Mouse (Mus musculus): ENCODE data around the gene Rabgap1l. TPM values are rescaled to one million over a fixed set of nuclear protein-coding genes. Genes with fewer than 3 reads are reported as not detected.

The Rabgap1l gene
- polyA plus RNA-seq, 1 experiment from 2014 or later: 9.8 TPM

DNA sequence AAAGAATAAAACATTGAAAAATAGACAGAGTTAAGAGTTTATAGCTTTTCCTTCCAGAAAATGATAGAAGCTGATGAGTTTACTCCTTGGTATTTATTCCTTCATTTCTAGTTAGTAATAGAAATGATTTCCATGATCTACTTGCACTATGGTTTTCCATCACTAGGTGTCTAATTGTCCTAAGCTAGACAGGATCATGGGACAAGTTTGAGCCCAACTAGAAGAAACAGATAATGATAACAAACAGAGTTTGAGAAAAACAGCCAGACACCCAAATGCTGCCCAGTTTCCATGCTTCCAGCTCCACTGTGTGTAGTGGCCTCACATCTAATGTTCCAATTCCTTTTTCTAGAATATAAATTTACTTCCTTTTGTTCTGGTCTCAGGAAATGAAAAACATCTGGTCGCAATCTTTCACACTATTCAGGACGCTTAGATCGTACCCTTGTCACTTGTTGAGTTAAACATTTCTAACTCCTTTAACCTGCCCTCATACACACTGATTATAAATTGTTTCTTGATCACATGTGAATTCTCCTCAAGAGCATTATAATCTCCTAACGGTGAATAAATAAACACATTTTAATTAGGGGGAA lies 384.6 kb downstream of the Rabgap1l start:
- H3K27ac ChIP-seq: no peak overlapping the region
- 77% methylated on average over 4 of the region's 4 CpGs for WGBS
- DNase-seq (ENCODE audit: extremely low spot score, low spot score): no peak
- no peaks in the 10 kb centered on the region for H3K9me3 ChIP-seq
- H3K4me1 ChIP-seq: 0 out of 2 replicates have a peak, but pooled peaks cover 3% of the 10 kb centered on the region
- no peaks in the 10 kb centered on the region for H3K27me3 ChIP-seq (ENCODE audit: poor library complexity, severe bottlenecking)
- no peaks in the 10 kb centered on the region for H3K36me3 ChIP-seq (replicated peaks)
- no peak overlapping the region for H3K4me3 ChIP-seq

DNA sequence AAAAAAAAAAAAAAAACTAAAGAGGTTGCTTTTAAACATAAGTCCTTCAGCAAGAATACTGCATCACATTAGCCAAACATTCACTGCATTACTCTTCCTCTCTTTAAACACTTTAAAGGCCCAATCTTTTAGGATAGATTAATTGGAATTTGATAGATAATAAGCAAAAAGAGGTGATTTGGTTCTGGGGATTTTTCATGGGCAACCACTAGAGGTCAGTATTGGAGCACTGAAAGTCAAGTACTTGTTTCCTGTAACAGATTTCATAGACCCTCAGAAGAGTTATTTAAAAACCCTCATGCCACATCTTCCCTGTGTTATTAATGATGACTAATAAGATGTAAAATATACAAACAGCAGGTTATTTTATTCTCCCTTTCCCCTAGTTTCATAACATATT lies 393.6 kb downstream of the Rabgap1l start:
- Histone ChIP-seq H3K36me3 (replicated peaks) (no peaks in the 10 kb centered on the region), H3K9me3 (no peaks in the 10 kb centered on the region), H3K27me3 (ENCODE audit: poor library complexity, severe bottlenecking) (no peaks in the 10 kb centered on the region), H3K4me1 (peaks cover 9% of the 10 kb centered on the region), H3K4me3 (no peak overlapping the region), H3K27ac (no peak overlapping the region)
- DNase-seq (ENCODE audit: extremely low spot score, low spot score): no peak

DNA sequence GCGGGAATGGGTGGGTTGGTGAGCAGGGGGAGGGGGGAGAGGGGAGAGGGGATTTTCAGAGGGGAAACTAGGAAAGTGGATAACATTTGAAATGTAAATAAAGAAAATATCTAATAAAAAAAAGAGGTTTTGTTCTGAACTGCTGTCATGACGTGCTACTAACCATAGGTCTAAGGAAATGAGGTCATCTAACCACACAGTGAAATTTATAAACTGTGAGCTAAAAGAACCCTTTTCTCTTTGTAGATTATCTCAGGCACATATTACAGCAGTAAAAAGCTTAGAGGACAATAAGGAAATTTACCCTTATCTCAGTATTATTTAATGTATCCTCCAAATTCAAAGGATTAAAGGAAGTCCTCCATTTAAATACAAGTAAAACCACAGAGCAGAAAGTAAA lies 396.0 kb downstream of the Rabgap1l start:
- WGBS: 81% methylated on average over 2 of the region's 2 CpGs
- Histone ChIP-seq H3K27me3 (ENCODE audit: poor library complexity, severe bottlenecking) (no peaks in the 10 kb centered on the region), H3K4me1 (peaks cover 9% of the 10 kb centered on the region), H3K4me3 (no peak overlapping the region), H3K9me3 (no peaks in the 10 kb centered on the region), H3K36me3 (replicated peaks) (no peaks in the 10 kb centered on the region), H3K27ac (no peak overlapping the region)
- no peak for DNase-seq (ENCODE audit: extremely low spot score, low spot score)

DNA sequence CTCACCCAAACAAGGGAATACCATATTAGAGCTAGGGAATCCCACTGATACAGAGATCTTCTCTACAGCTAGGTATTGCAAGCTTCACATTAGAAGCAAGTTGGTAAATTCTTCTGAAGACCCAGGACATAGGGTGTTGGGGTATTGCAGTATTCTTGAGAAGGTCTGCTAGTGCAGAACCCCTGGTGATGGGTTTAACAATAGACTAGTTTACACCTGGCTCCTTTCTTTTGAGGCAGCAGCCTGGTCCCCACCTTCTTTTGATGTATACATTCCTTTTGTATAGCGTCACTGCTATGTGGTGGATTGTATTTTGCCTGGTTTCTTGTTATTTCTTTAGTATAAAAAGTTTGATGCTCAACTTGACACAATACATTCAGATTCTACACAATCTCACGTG lies 405.6 kb downstream of the Rabgap1l start:
- 65% methylated on average over 2 of the region's 2 CpGs for WGBS

DNA sequence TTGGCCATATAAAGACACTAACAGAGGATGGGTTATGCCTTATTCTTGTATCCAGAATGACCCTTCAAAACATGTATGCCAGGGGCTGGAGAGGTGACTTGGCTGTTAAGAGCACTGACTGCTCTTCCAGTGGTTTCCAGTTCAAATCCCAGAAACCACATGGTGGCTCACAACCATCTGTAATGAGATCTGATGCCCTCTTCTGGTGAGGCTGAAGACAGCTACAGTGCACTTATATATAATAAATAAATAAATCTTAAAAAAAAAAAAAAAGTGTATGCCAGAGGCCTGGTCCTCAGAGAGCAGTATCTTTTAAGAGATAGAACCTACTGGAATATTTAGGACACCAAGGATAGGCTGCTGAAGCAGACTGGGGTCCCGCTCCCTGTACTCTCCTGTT lies 414.6 kb downstream of the Rabgap1l start:
- H3K27ac ChIP-seq: no peak overlapping the region
- WGBS: 97% methylated on average over 1 of the region's 1 CpGs
- H3K27me3 ChIP-seq (ENCODE audit: poor library complexity, severe bottlenecking): no peaks in the 10 kb centered on the region
- H3K4me1 ChIP-seq: no peaks in the 10 kb centered on the region
- no peaks in the 10 kb centered on the region for H3K9me3 ChIP-seq
- no peak overlapping the region for H3K4me3 ChIP-seq
- DNase-seq (ENCODE audit: extremely low spot score, low spot score): no peak
- H3K36me3 ChIP-seq (replicated peaks): no peaks in the 10 kb centered on the region

More for the DNA sequence above, 405.6 kb downstream of the Rabgap1l start:
- Histone ChIP-seq H3K36me3 (replicated peaks) (no peaks in the 10 kb centered on the region), H3K27me3 (ENCODE audit: poor library complexity, severe bottlenecking) (no peaks in the 10 kb centered on the region), H3K27ac (no peak overlapping the region), H3K4me1 (no peaks in the 10 kb centered on the region), H3K9me3 (no peaks in the 10 kb centered on the region), H3K4me3 (no peak overlapping the region)
- DNase-seq (ENCODE audit: extremely low spot score, low spot score): no peak

DNA sequence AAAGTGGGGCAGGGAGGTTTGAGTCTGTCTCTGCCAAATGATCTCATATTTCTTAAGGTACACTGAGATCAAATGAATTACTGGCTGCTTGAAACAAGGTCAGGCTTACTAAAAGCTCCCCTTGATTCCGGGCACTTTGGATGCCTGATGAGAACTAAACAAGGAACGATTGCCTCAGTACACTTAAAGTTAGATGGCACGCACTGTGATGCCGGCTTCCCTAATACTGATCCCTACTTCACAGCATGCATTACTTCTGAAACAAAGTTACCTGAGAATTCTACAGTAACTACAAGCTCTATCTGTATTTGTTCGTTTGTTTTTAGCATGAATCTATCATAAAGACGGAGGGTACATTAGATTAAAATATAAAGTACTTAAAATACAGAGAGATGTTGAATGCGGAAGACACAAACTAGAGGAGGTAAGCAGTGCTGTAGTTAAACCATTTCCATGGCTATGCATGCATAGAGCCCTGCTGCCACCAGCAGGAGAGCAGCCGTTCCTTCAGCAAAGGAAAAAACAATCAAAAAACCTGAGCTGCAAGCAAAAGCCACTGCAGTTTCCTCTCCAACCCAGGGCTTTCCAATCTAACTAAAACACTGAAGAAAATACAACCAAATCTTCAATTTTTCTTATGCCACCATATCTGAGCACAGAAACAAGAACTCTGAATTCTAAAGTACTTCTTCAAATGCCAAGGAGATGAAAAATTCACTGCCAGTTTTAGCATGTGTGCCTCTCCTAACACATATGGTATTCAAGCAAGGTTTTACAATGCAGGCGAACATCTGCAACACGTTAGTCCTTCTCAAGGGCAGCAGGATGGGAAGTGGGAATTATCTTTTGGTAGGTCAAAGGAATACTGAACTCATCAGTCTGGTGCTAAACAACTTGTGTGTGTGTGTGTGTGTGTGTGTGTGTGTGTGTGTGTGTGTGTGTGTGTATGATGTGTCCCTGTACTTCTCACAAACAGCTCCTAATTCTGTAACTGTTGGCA lies 415.4 kb downstream of the Rabgap1l start:
- no peak overlapping the region for H3K27ac ChIP-seq
- no peak for DNase-seq (ENCODE audit: extremely low spot score, low spot score)
- H3K36me3 ChIP-seq (replicated peaks): no peaks in the 10 kb centered on the region
- H3K9me3 ChIP-seq: no peaks in the 10 kb centered on the region
- WGBS: 65% methylated on average over 10 of the region's 10 CpGs
- H3K27me3 ChIP-seq (ENCODE audit: poor library complexity, severe bottlenecking): no peaks in the 10 kb centered on the region
- no peaks in the 10 kb centered on the region for H3K4me1 ChIP-seq
- no peak overlapping the region for H3K4me3 ChIP-seq

DNA sequence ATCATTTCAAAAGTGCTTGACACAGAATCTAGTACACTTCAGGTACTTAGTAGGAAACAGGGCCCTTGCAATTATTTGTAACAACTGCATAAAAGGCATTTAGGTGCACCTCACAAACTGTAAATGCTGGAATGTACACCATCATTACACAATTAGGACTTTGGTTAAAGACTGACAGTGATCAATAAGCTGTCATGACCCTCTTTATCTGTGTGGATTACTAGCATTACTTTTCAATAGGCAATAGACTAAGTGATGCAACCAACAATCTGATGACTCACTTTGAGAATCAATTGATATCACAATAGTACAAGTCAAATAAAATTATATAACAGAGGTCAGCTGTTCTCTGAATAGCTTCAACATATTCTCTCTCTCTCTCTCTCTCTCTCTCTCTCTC lies 418.5 kb downstream of the Rabgap1l start:
- Histone ChIP-seq H3K27ac (no peak overlapping the region), H3K9me3 (no peaks in the 10 kb centered on the region), H3K36me3 (replicated peaks) (no peaks in the 10 kb centered on the region), H3K27me3 (ENCODE audit: poor library complexity, severe bottlenecking) (no peaks in the 10 kb centered on the region), H3K4me1 (no peaks in the 10 kb centered on the region), H3K4me3 (no peak overlapping the region)
- no peak for DNase-seq (ENCODE audit: extremely low spot score, low spot score)

DNA sequence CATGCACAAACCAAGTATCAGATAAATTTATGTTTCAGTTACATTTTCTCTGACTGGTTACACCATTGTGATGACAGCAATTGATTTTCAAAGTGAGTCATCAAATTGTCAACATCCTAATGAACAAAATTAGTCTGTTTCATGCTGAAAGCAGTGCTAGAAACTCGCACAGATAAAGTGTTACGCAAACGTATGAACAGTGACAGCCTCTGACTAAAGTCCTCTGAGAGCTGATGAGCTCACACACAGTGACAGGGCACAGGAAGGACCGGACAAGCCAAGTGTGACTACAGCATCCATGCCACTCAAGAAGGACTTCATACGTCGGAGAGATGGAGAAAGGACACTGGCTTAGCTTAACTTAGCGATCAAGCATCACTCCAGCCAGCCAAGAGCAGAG lies 419.7 kb downstream of the Rabgap1l start:
- DNase-seq (ENCODE audit: extremely low spot score, low spot score): no peak
- Histone ChIP-seq H3K4me1 (no peaks in the 10 kb centered on the region), H3K4me3 (no peak overlapping the region), H3K27ac (no peak overlapping the region), H3K27me3 (ENCODE audit: poor library complexity, severe bottlenecking) (no peaks in the 10 kb centered on the region), H3K36me3 (replicated peaks) (no peaks in the 10 kb centered on the region), H3K9me3 (no peaks in the 10 kb centered on the region)
- 91% methylated on average over 7 of the region's 7 CpGs for WGBS

DNA sequence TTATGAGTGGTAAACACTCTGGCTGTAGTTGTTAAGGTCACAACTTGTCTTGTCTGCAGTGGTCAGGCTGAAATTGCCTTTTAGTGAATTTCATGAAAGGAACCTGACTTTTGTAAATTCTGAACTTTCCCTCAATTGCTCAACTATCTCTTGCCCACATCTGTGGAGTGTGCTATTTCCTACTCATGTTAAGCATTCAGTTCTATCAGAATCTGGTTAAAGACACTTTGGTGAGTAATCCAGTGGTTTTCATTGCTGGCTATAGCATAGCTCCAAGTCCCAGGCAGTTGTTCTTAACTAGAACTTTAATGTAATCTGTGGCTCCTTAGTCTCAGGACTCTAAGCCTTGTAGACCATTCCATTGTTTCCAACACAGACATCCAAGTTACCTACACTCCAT lies 421.3 kb downstream of the Rabgap1l start:
- H3K9me3 ChIP-seq: no peaks in the 10 kb centered on the region
- no peak for DNase-seq (ENCODE audit: extremely low spot score, low spot score)
- H3K4me3 ChIP-seq: no peak overlapping the region
- no peaks in the 10 kb centered on the region for H3K27me3 ChIP-seq (ENCODE audit: poor library complexity, severe bottlenecking)
- no peaks in the 10 kb centered on the region for H3K36me3 ChIP-seq (replicated peaks)
- H3K4me1 ChIP-seq: no peaks in the 10 kb centered on the region
- no peak overlapping the region for H3K27ac ChIP-seq

DNA sequence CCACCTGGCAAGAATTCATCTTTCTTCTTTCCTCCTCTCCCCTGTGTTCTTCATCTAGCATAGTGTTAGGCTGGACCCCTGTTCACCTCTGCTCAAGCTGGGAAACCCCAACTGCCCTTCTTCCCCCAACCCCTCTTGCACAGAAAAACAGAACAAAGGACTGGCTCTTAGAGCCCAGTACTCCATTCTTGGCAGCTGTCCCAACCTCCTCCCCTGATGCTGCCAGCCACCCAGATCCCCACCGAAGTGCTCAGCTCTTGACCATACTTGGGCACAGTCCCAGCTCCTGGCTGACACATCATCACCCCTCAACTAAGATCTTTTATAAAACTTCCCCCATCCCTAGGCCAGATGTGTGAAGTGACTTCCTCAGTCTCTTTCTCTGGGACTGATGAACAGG lies 422.5 kb downstream of the Rabgap1l start:
- Histone ChIP-seq H3K9me3 (no peaks in the 10 kb centered on the region), H3K27ac (no peak overlapping the region), H3K36me3 (replicated peaks) (no peaks in the 10 kb centered on the region), H3K4me3 (no peak overlapping the region), H3K27me3 (ENCODE audit: poor library complexity, severe bottlenecking) (no peaks in the 10 kb centered on the region), H3K4me1 (no peaks in the 10 kb centered on the region)
- no peak for DNase-seq (ENCODE audit: extremely low spot score, low spot score)
- 83% methylated on average over 1 of the region's 1 CpGs for WGBS

DNA sequence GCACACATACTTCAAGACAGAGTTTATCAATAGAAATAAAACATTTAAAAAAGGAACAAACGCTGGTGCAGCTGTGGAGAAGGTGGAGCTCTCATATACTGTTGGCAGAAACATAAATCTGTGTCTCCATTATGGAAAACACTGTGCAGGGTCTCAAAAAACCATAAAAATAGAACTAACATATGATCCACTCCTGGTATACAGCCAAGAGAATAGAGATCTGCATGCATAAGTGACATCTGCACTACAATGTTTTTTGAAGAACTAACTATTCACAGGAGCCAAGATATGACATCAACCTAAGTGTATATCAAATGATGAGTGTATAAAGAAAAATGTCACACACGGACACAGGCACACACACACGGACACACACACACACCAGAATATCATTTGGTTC lies 426.4 kb downstream of the Rabgap1l start:
- Histone ChIP-seq H3K9me3 (no peaks in the 10 kb centered on the region), H3K27ac (no peak overlapping the region), H3K36me3 (replicated peaks) (no peaks in the 10 kb centered on the region), H3K4me1 (no peaks in the 10 kb centered on the region), H3K4me3 (no peak overlapping the region), H3K27me3 (ENCODE audit: poor library complexity, severe bottlenecking) (no peaks in the 10 kb centered on the region)
- no peak for DNase-seq (ENCODE audit: extremely low spot score, low spot score)
- 90% methylated on average over 3 of the region's 3 CpGs for WGBS

DNA sequence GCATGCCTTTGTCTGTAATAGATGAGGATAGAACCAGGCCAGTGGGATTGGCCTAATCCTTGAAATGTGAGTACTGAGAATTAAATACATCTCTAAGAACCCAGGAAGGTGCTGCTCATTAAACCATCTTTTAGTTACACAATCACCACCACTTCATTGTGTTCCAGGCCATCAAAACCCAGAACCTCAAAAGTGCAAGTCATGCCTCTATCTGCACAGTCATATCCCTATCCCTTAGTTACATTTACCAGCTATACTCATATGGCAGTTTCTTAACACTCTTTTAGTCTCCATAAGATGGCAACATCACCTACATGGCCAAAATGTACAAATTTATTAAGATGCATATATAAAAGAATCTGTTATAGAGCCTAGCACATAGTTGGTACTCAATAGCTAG lies 435.7 kb downstream of the Rabgap1l start:
- Histone ChIP-seq H3K36me3 (replicated peaks) (no peaks in the 10 kb centered on the region), H3K9me3 (no peaks in the 10 kb centered on the region), H3K4me3 (no peak overlapping the region), H3K4me1 (peaks cover 1% of the 10 kb centered on the region), H3K27ac (no peak overlapping the region), H3K27me3 (ENCODE audit: poor library complexity, severe bottlenecking) (no peaks in the 10 kb centered on the region)
- no peak for DNase-seq (ENCODE audit: extremely low spot score, low spot score)

DNA sequence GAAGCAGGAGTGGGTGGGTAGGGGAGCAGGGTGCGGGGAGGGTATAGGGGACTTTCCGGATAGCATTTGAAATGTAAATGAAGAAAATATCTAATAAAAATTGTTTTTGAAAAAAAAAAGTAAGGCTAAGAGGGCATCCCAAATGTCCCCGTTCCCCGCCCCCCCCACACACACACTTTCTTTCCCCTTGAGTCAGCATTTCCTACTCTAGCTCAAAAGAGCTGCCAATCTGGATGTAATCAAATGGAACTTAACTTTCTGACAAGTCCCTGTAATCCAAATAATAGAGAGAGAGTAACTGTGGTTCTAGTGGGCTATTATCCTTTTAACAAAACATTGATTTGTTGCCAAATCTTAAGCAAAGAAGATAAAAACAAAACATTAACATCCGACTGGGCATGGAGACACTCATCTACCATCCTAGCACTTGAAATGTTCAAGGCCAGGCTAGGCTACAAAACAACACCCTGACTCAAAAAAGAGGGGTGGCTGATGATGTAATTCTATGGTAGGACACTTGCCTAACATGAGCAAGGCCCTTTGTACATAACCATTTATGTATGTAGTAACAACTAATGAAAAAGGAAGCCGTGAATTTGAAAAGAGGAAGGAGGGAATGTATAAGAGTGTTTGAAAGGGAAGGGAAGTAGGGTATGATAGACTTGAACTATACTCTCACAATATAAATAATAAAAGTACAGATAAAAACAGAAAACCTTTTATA lies 439.1 kb downstream of the Rabgap1l start:
- H3K9me3 ChIP-seq: no peaks in the 10 kb centered on the region
- H3K4me3 ChIP-seq: no peak overlapping the region
- H3K27ac ChIP-seq: no peak overlapping the region
- H3K36me3 ChIP-seq (replicated peaks): no peaks in the 10 kb centered on the region
- 87% methylated on average over 6 of the region's 6 CpGs for whole genome bisulfite sequencing
- no peaks in the 10 kb centered on the region for H3K27me3 ChIP-seq (ENCODE audit: poor library complexity, severe bottlenecking)
- H3K4me1 ChIP-seq: peaks cover 17% of the 10 kb centered on the region
- no peak for DNase-seq (ENCODE audit: extremely low spot score, low spot score)

Data from forebrain, embryonic 10.5 days (tissue).